Mouse (Mus musculus) heart, embryonic 13.5 days (tissue): ENCODE measurements around the gene Spef1. TPM values are rescaled to one million over a fixed set of nuclear protein-coding genes. Genes with fewer than 3 reads are reported as not detected.

Experiments used
- ATAC-seq: fragments of 200-750 bp; cut with Nextera tagmentation; 2 replicates; pipeline ENCODE4 v1.8.0; 2017; ENCODE audit warnings: moderate TSS enrichment; ENCODE audit not compliant: insufficient number of reproducible peaks, low FRiP score, low TSS enrichment; ENCODE audit errors: extremely low read depth
- H3K27ac ChIP-seq: fragments of 300-500 bp; sonication (generic); replicated peaks from 2 replicates; pipeline ENCODE4 v1.5.1; 2015; ENCODE audit warnings: moderate library complexity, mild to moderate bottlenecking, inconsistent platforms
- H3K27me3 ChIP-seq: fragments of 300-500 bp; sonication (generic); replicated peaks from 2 replicates; pipeline ENCODE4 v1.6.1; 2015; ENCODE audit warnings: mild to moderate bottlenecking, inconsistent platforms
- H3K36me3 ChIP-seq: fragments of 300-500 bp; sonication (generic); 2 replicates; pipeline ENCODE4 v1.6.1; 2015; ENCODE audit warnings: mild to moderate bottlenecking, inconsistent platforms
- H3K4me1 ChIP-seq: fragments of 300-500 bp; sonication (generic); 2 replicates; pipeline ENCODE4 v1.6.1; 2015; ENCODE audit warnings: inconsistent platforms
- H3K4me2 ChIP-seq: fragments of 300-500 bp; sonication (generic); 2 replicates; pipeline ENCODE4 v1.6.1; 2015; ENCODE audit warnings: inconsistent platforms, mild to moderate bottlenecking, moderate library complexity
- H3K4me3 ChIP-seq: fragments of 300-500 bp; sonication (generic); 2 replicates; pipeline ENCODE4 v1.5.1; 2015; ENCODE audit warnings: moderate library complexity, mild to moderate bottlenecking, inconsistent platforms
- H3K9ac ChIP-seq: fragments of 300-500 bp; sonication (generic); 2 replicates; pipeline ENCODE4 v1.6.1; 2015; ENCODE audit warnings: inconsistent platforms, mild to moderate bottlenecking, moderate library complexity
- H3K9me3 ChIP-seq: fragments of 300-500 bp; sonication (generic); 2 replicates; pipeline ENCODE4 v1.6.1; 2016; ENCODE audit warnings: inconsistent platforms
- WGBS: fragments of 180-500 bp; shearing (Covaris S2); methylation state at CpG from one replicate; pipeline ENCODE4 v1.1.7; 2015; ENCODE audit warnings: mixed read lengths; 5-methylcytosine and 5-hydroxymethylcytosine counted together
- polyA plus RNA-seq: library from polyadenylated mRNA; unstranded; fragments of >200 nt; fragmentation: Nextera tagmentation; extraction: Ambion mirVana; gene quantifications from 2 replicates; pipeline ENCODE4 v1.2.1, GENCODE M21; 2015

Spef1 gene
- polyA plus RNA-seq, 1 experiment from 2014 or later: 1.3 TPM

GRCm38 (mm10) chr2:131152166-131152730 is 34.8 kb downstream of the Spef1 start:
- H3K36me3 ChIP-seq: peaks cover 75% of the 10 kb centered on the region
- no peak overlapping the region for H3K9ac ChIP-seq
- 75% methylated on average over 7 of the region's 7 CpGs for WGBS
- H3K27ac ChIP-seq: no peak overlapping the region
- no peaks in the 10 kb centered on the region for H3K9me3 ChIP-seq
- no peak for ATAC-seq
- H3K4me3 ChIP-seq: no peak overlapping the region
- H3K4me2 ChIP-seq: no peak overlapping the region
- no peaks in the 10 kb centered on the region for H3K27me3 ChIP-seq
- peaks cover 34% of the 10 kb centered on the region for H3K4me1 ChIP-seq

GRCm38 (mm10) chr2:131149254-131149578 is 37.9 kb downstream of the Spef1 start:
- no peak for ATAC-seq
- Histone ChIP-seq H3K4me2 (no peak overlapping the region), H3K4me1 (peaks cover 10% of the 10 kb centered on the region), H3K9ac (no peak overlapping the region), H3K36me3 (peaks cover 91% of the 10 kb centered on the region), H3K9me3 (no peaks in the 10 kb centered on the region), H3K27me3 (no peaks in the 10 kb centered on the region), H3K4me3 (no peak overlapping the region), H3K27ac (no peak overlapping the region)
- 91% methylated on average over 3 of the region's 3 CpGs for WGBS

GRCm38 (mm10) chr2:131148353-131149253 is 38.5 kb downstream of the Spef1 start:
- WGBS: 73% methylated on average over 8 of the region's 8 CpGs
- H3K27ac ChIP-seq: peak overlapping the region; percentile 53
- H3K9ac ChIP-seq: no peak overlapping the region
- ATAC-seq: no peak
- no peak overlapping the region for H3K4me3 ChIP-seq
- H3K4me1 ChIP-seq: peaks cover 10% of the 10 kb centered on the region
- no peak overlapping the region for H3K4me2 ChIP-seq
- H3K27me3 ChIP-seq: no peaks in the 10 kb centered on the region
- no peaks in the 10 kb centered on the region for H3K9me3 ChIP-seq
- peaks cover 97% of the 10 kb centered on the region for H3K36me3 ChIP-seq

GRCm38 (mm10) chr2:131147043-131147365 is 40.1 kb downstream of the Spef1 start:
- peaks cover 98% of the 10 kb centered on the region for H3K36me3 ChIP-seq

GRCm38 (mm10) chr2:131146193-131147042 is 40.7 kb downstream of the Spef1 start:
- no peaks in the 10 kb centered on the region for H3K27me3 ChIP-seq
- no peaks in the 10 kb centered on the region for H3K9me3 ChIP-seq
- no peak overlapping the region for H3K4me2 ChIP-seq
- H3K27ac ChIP-seq: no peak overlapping the region
- no peak overlapping the region for H3K9ac ChIP-seq
- 74% methylated on average over 21 of the region's 21 CpGs for WGBS
- no peak overlapping the region for H3K4me3 ChIP-seq
- peaks cover 19% of the 10 kb centered on the region for H3K4me1 ChIP-seq
- ATAC-seq: no peak
- peaks cover 94% of the 10 kb centered on the region for H3K36me3 ChIP-seq

More at GRCm38 (mm10) chr2:131147043-131147365, 40.1 kb downstream of the Spef1 start:
- Histone ChIP-seq H3K9ac (no peak overlapping the region), H3K9me3 (no peaks in the 10 kb centered on the region), H3K27ac (no peak overlapping the region), H3K4me2 (no peak overlapping the region), H3K4me1 (peaks cover 17% of the 10 kb centered on the region), H3K4me3 (no peak overlapping the region), H3K27me3 (no peaks in the 10 kb centered on the region)
- 89% methylated on average over 8 of the region's 8 CpGs for WGBS
- no peak for ATAC-seq

- ATAC-seq: no peak
- no peaks in the 10 kb centered on the region for H3K9me3 ChIP-seq
- peaks cover 28% of the 10 kb centered on the region for H3K4me1 ChIP-seq
- no peak overlapping the region for H3K4me3 ChIP-seq
- no peaks in the 10 kb centered on the region for H3K27me3 ChIP-seq
- H3K4me2 ChIP-seq: no peak overlapping the region
- peaks cover 94% of the 10 kb centered on the region for H3K36me3 ChIP-seq
- no peak overlapping the region for H3K27ac ChIP-seq
- WGBS: 69% methylated on average over 2 of the region's 2 CpGs
- no peak overlapping the region for H3K9ac ChIP-seq
Measured at GRCm38 (mm10) chr2:131145536-131145935, 41.5 kb downstream of the Spef1 start.

GRCm38 (mm10) chr2:131145121-131145520 is 42.0 kb downstream of the Spef1 start:
- Histone ChIP-seq H3K27ac (no peak overlapping the region), H3K36me3 (peaks cover 90% of the 10 kb centered on the region), H3K9ac (no peak overlapping the region), H3K27me3 (no peaks in the 10 kb centered on the region), H3K4me2 (no peak overlapping the region), H3K4me3 (no peak overlapping the region), H3K4me1 (peaks cover 32% of the 10 kb centered on the region), H3K9me3 (no peaks in the 10 kb centered on the region)
- ATAC-seq: no peak
- WGBS: 48% methylated on average over 13 of the region's 13 CpGs

GRCm38 (mm10) chr2:131143007-131143780 is 43.9 kb downstream of the Spef1 start:
- no peak overlapping the region for H3K27ac ChIP-seq
- H3K9me3 ChIP-seq: no peaks in the 10 kb centered on the region
- H3K4me3 ChIP-seq: no peak overlapping the region
- peak overlapping the region; percentile 38 for H3K4me2 ChIP-seq
- 67% methylated on average over 22 of the region's 22 CpGs for WGBS
- no peaks in the 10 kb centered on the region for H3K27me3 ChIP-seq
- H3K4me1 ChIP-seq: peaks cover 40% of the 10 kb centered on the region
- peaks cover 80% of the 10 kb centered on the region for H3K36me3 ChIP-seq
- no peak for ATAC-seq
- peak overlapping the region; percentile 40 for H3K9ac ChIP-seq

- H3K4me1 ChIP-seq: peaks cover 38% of the 10 kb centered on the region
- H3K9me3 ChIP-seq: no peaks in the 10 kb centered on the region
- ATAC-seq: no peak
- peak overlapping the region; percentile 38 for H3K4me2 ChIP-seq
- no peaks in the 10 kb centered on the region for H3K27me3 ChIP-seq
- 27% methylated on average over 18 of the region's 18 CpGs for WGBS
- H3K36me3 ChIP-seq: peaks cover 79% of the 10 kb centered on the region
- H3K4me3 ChIP-seq: no peak overlapping the region
- no peak overlapping the region for H3K27ac ChIP-seq
- peak overlapping the region; percentile 40 for H3K9ac ChIP-seq
Measured at GRCm38 (mm10) chr2:131142592-131142991, 44.5 kb downstream of the Spef1 start.

- Histone ChIP-seq H3K9ac (no peak overlapping the region), H3K4me2 (no peak overlapping the region), H3K36me3 (peaks cover 76% of the 10 kb centered on the region), H3K9me3 (no peaks in the 10 kb centered on the region), H3K27ac (no peak overlapping the region), H3K4me3 (no peak overlapping the region), H3K4me1 (peaks cover 43% of the 10 kb centered on the region), H3K27me3 (no peaks in the 10 kb centered on the region)
- ATAC-seq: no peak
- 87% methylated on average over 8 of the region's 8 CpGs for WGBS
Measured at GRCm38 (mm10) chr2:131141336-131141986, 45.6 kb downstream of the Spef1 start.
